Mouse (Mus musculus): ENCODE results near the gene Slc7a8.

DNA sequence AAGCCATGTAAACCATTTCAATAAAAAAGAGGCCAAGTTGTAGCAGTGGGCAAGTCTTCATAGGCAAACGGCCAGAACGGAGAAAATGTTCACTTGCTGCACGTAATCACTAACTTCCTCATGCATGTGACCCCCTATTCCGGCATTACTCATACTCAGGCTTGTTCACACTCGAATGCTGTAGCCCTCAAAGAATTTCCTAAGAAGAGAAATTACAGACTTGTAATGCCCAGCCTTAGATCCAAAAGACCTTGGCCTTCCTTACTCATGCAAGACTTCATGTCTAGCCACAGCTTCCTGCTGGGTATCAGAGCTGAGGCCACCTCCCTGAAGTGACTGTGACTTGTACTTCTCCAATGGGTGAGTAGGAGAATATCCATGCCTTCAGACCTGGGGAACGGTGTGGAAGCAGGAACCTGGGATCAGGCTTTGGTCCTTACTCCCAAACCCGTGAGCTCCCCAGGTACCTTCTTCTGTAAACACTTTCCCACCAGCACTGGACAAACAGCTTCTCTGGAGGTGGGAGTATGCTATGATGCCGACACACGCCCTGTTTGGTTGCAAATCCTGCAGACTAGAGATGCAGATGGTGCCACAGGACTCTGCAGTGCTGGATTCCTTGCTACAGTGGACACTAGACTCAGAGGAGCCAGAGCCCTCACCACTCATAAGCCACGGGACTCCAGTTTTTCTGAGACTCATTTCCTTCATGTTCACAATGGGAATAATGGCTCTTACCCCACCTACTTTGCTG, 13.3 kb downstream of the Slc7a8 start:
- TF ChIP-seq CTCF (IDR thresholded peaks at IDR 0.05; ENCODE audit: low read depth, low read length) (no peak), GATA1 (IDR thresholded peaks at IDR 0.05; ENCODE audit: borderline replicate concordance, low read length) (no peak), TAL1 (conservative IDR thresholded peaks at IDR 0.05; ENCODE audit: low read depth, low read length) (no peak)

Measured in G1E (cell line).